Mouse (Mus musculus): ENCODE measurements around the gene Pcgf1.

The Pcgf1 gene

DNA sequence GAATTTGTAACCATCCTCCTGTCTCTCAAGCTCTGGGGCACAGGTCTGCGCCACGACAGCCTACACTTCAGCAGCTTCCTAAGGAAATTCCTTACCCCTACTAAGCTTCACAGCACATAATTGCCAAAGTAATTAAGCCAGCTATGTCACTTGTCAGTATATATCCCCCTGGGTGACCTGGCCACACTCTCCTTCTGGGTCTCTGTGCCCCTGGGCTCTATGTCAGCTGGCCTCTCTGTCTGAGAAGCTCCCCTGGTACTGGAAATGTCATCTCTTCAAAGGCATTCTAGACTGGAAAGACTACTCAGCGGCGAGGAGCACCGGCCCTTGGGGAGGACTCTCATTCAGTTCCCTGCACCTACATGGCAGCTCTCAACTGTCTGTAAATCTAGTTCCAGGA lies 45.3 kb downstream of the Pcgf1 start:
- no peak for DNase-seq (ENCODE audit: low spot score)

DNA sequence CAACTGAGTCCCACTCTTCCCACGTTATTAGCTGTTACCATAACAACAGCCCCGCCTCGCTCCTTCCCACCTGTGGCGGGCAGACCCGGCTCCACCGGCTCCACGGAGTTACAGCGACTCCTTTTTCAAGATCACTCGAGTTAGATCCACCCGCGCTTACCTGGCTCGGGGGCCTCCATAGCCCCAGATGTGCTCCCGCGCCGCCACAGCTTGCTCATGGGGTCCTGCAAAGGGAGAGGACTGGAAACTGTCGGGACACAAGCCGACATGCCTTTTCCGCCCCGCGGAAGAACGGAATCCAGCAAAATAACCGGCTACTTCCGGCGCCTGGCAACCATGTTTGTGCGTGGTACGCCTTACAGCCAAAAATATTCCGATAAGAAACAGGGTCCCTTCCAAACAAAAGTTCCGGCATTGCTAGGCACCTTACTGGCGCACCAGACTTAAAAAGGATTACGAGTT lies 47.2 kb downstream of the Pcgf1 start:
- DNase-seq (ENCODE audit: low spot score) = peak; percentile 93

- DNase-seq (ENCODE audit: low spot score) = no peak
Measured at GRCm38 (mm10) chr6:83125331-83125730, 47.7 kb downstream of the Pcgf1 start, which contains the start of gene Ino80b. Gene Ino80b, minus strand, starts transcription at chr6:83125431.

DNA sequence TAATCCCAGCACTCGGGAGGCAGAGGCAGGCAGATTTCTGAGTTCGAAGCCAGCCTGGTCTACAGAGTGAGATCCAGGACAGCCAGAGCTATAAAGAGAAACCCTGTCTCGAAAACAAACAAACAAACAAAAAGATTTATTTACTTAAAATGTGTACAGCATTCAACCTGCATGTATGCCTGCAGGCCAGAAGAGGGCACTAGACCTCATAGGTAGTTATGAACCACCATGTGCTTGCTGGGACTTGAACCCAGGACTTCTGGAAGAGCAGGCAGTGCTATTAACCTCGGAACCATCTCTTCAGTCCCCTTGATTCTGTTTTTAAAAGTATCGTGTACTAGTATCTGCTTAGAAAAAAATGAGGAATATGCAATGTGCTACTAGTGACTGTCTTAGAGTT lies 49.8 kb downstream of the Pcgf1 start:
- no peak for DNase-seq (ENCODE audit: low spot score)

Data from layer of hippocampus, adult 11-12 months (tissue).